Mouse (Mus musculus): ENCODE results near the gene Kat8.

Gene Kat8

DNA sequence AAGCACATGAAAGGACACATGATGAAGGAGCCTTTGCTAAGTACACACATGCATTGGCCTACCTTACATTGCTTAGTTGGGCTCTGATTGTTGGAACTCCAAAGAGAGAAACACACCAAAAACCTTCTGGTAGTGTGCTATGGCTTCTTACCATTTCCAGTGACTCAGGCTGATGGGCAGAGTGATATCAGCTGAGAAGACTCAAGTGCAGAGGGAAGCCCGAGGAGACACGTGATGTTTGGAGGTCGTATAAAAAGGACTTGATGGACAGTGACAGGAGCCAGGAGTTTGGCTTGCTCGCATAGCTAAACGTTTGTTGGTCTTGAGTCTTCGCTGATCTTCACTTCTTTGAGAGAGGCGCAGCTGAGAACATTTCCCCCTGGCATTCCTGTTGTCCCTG, 14.8 kb upstream of the Kat8 start:
- no peak for DNase-seq (ENCODE audit: inconsistent ontology term)

DNA sequence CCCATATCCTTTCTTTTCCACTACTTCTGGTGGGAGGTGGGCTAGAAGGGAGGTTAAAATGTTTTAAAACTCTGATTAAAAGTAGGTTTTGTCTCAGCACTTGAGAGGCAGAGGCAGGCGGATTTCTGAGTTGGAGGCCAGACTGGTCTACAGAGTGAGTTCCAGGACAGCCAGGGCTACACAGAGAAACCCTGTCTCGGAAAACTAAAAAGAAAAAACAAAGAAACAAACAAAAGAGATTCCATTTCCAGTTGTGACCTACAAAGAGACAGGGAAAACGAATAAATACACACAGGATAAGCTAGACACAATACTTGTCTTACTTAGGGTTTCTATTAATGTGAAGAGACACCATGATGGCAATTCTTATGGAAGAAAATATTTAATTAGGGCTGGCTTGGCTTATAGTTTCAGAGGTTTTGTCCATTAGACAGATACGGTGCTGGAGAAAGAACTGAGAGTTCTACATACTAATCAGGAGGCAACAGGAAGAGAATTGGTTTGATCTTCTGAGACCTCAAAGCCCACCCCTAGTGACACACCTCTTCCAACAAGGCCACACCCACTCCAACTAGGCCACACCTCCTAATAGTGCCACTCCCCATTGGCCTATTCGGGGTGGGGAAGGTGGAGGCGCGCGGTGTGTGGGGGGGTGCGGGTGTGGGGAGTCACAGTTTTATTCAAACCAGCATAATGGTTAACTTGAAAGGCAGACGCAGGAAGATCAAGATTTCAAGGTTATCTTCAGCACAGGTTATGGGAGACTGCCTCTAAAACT, 13.9 kb upstream of the Kat8 start:
- DNase-seq (ENCODE audit: inconsistent ontology term), result no peak

DNA sequence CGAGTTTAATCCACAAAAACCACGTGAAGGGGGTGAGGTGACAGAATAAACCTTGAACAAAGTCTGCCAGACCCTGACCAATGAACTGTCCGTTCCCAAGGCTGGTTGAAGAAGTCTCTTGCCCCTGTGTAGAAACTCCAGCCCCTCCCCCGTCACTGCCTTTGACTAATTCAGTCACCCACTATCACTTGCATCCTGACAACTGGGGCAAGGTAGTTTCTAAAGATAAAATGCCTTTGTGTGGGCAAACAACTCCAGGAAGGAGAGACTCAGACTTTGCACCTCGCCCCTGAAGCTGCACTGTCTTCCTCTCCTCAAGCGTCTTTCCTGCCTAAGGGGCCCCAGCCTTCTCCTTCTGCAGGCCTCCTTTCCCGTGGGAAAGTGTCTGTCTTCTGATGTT, 12.3 kb upstream of the Kat8 start:
- no peak for DNase-seq (ENCODE audit: inconsistent ontology term)

DNA sequence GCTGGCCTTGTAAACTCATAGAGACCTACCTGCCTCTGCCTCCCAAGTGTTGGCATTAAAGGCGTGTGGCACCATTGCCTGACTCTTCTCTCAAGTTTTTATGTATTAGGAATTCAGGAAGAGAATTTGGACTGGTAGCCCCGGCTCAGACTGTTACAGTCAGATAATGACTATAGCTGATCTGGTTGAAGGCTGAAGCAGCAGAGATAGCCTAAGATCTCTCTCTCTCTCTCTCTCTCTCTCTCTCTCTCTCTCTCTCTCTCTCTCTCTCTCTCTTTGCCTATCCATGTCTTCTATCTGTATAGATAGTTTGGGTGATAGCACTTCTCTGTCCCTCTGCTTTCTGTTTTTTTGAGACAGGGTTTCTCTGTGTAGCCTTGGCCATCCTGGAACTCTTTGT, 10.5 kb upstream of the Kat8 start:
- no peak for DNase-seq (ENCODE audit: inconsistent ontology term)

DNA sequence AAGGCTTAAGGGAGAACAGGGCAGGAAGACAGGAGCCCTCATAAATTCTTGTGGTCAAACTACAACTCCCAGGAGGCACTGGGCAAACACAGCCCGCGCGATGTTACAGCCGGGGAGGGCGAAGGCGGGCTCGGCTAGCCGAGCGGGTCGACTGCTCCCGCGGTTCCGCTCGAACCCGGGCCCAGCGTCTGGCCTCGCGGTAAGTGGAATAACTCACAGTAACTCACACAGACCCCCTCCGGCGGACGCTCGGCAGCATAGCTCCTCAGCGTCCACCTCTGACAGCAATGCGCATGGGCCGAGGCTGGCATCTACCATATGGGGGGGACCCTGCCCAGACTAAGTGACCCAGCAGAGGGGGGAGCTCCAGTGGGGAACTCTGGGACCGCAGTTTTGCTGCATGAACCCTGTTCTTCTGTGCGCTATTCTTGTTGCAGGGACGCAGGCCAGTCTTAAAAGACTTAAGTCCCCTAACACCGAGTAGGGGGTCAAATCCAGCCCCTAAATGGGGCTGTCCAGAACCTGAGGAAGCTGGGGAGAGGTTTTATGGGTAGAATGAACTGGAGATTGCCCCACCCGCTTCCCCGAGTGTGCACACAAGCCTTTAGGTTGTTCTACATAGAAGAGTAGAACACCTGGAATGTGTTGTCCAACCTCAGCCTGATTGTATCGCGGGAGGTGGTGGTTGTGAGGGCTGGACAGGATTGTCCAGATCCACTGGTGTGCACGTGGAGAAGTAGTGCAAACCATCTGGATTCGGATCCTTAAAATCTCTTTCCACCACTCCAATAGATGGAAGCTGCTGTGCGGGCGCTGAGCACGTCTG, 8.1 kb upstream of the Kat8 start, which contains the start of gene Bckdk:
Gene Bckdk (plus strand): TSS at position 112 of the 826 bp plus-strand sequence.
- peak; percentile 87 for DNase-seq (ENCODE audit: inconsistent ontology term)

DNA sequence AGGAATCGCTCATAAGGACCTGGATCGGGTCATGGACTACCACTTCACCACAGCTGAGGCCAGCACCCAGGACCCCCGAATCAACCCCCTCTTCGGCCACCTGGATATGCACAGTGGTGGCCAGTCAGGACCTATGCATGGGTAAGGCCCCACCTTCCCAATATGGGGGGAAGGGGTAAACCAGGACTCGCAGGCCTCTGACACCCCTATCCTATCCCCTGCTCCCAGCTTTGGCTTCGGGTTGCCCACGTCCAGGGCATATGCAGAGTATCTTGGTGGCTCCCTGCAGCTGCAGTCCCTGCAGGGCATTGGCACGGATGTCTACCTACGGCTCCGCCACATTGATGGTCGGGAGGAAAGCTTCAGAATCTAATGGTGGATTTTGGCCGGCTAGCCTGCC, 4.4 kb upstream of the Kat8 start:
- no peak for DNase-seq (ENCODE audit: inconsistent ontology term)

DNA sequence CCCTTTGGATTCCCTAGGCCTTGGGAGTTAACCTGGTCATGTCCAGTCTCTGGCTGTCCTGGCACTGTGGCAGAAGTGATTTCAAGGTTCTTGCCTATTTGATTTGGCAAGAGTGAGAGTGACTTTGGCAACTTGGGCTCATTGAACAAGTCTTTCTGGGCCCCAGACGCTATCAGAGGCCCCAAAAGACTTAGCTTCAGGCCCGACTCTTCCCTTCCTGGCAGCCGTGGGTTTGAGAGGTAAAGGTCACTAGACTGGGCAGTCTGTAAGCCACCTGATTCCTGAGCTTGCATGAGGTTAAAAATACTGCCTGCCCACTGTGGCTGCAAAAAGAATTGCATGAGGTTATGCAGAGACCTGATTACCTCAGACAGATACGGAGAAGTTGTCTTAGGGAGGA, 3.7 kb upstream of the Kat8 start:
- no peak for DNase-seq (ENCODE audit: inconsistent ontology term)

DNA sequence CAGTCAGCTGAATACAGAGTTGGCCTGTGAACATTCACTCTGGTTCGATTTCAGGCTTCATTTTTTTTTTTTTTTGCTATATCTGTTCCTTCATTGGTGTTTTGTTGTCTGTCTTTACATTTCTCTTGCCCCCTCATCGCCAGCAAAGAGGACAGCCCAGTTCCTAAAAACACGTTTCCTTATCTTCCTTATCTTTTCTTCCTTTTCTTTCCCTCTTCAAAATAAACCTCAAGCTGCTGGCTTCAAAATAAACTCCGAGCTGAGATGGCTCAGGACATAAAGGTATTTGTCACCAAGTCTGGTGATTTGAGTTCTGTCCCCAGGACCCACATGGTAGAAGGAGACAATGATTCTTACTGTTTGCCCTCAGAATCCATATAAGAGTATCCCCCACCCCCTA, 622 bp downstream of the Kat8 start:
- DNase-seq (ENCODE audit: inconsistent ontology term), result no peak

DNA sequence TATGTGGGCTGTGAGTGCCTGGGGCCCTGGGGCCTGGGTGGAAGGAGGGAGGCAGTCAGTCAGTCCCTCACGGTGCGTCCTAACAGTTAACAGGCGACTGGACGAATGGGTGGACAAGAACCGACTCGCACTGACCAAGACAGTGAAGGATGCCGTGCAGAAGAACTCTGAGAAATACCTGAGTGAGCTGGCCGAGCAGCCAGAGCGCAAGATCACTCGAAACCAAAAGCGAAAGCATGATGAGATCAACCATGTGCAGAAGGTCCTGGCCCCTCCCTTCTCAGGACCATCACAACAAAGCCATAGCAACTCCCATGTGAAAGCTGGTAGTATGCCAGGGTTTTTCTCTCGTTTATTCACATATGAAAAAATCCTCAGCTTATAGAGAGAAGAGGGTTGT, 3.0 kb downstream of the Kat8 start:
- no peak for DNase-seq (ENCODE audit: inconsistent ontology term)

DNA sequence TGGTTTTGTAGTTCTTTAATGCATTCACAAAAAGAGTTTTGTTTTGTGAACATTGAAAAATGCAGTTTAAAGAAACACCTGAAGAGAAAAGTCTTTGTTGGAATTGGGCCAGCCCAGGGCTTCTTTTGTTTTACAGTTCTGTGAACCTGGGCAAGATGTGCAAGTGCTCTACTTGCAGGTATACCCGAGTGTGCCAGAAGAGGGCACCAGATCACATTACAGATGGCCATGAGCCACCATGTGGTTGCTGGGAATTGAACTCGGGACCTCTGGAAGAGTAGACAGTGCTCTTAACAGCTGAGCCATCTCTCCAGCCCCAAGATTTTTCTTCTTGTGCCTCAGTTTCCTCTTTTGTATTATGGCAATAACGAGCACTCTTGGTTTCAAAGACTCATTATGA, 5.9 kb downstream of the Kat8 start:
- DNase-seq (ENCODE audit: inconsistent ontology term), result no peak

DNA sequence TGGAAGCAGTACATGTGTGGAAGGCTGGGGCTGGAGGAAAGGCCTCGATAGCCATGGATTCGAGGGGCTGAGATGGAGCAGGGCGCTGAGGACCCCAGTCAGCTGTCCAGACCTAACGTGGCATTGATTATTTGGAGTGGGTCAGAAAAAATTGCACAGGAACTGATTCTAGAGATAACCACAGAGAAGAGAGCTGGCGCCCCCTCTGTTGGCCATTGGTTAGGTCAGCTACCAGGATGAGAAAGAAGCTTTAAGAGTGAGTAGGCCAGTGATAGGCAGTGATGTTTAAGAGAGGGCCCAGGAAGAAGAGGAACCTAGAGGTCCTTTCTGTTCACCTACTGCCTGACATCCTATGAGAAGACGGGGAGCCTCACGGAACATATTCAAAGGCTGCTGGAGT, 7.0 kb downstream of the Kat8 start:
- no peak for DNase-seq (ENCODE audit: inconsistent ontology term)

DNA sequence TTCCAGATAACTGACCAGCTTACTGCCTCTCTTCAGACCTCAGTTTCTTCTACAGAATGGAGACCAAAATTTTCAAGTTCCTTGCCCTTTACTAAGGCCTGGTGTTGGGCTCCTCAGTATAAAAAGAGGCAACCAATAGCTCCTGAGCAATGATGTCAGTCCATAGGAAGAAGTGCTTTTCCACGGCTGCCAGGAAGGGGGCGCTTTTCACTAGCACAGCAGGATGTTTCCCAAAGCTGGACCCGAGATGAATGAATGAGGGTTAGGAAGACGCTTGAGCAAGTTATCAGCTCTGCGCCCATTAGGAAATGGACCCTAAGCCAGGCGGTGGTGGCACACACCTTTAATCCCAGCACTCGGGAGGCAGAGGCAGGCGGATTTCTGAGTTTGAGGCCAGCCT, 9.2 kb downstream of the Kat8 start:
- no peak for DNase-seq (ENCODE audit: inconsistent ontology term)

DNA sequence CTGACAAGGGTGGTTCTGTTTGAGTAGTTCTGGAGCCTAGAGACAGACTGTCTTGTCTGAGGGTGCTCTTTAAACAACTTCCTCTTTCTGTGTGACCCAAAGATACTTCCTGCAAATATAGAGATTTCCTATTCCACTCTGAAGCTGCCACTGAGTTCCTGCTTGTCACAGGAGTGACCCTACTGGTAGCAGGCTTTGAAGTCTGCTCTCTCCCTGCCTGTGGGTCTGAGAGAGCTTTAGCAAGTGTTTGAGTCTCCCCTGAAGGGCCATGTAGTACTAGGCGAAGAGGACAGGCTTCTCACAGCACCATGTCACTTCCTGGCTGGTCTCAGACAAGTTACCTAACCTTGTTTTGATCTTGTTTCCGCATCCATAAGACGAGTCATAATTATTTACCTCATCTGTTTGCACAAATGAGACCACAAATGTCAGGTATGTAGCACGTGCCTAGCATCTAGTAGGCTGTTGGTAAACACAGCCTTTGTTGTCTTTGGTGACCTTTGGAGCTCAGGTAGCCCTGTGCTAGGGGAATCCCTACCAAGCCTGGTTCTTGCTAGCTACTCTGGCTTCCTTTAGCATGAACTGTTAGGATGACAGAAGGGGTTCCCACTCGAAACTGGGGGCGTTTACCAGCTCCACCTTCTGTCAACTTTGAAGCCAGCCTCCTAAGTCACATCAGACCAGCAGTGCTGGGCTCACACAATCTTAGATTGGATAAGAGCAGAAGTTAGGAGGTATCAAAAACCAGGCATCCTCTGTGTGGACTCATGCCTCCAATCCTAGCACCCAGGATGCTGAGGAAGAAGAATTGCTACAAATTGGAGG, 10.3 kb downstream of the Kat8 start:
- no peak for DNase-seq (ENCODE audit: inconsistent ontology term)

DNA sequence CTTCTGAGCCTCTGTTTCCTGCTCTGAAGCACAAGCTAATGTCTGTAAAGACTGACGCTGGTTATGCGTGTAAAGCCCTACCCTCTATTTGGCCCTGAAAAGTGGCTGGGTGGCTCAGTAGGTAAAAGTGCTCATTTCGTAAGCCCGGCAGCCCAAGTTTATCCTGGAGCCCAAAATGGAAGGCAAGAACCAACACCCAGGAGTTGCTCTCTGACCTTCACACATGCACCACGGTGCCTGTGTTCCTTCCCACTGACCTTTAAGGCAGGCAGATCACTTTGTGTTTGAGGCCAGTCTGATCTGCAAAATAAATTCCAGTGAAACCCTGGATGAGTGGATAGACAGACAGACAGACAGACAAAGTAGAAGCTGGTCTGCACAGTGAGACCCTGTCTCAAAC, 11.4 kb downstream of the Kat8 start:
- no peak for DNase-seq (ENCODE audit: inconsistent ontology term)

DNA sequence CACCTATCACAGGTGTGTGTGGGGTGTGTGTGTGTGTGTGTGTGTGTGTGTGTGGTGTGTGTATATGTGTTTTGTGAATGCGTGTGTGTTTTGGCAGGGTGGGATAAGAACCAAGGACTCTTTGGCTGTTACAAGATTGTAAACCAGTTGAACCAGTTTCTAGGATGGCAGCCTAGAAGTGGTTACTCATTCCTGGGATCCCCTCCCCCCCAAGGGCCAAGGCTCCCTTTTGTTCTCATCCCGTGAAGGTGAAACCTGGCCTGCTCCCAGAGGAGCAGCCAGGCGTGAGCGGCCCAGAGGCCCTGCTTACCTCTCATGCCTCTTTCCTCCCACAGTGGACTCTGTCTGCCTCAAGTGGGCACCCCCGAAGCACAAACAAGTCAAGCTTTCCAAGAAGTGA, 12.9 kb downstream of the Kat8 start:
- DNase-seq (ENCODE audit: inconsistent ontology term), result no peak

DNA sequence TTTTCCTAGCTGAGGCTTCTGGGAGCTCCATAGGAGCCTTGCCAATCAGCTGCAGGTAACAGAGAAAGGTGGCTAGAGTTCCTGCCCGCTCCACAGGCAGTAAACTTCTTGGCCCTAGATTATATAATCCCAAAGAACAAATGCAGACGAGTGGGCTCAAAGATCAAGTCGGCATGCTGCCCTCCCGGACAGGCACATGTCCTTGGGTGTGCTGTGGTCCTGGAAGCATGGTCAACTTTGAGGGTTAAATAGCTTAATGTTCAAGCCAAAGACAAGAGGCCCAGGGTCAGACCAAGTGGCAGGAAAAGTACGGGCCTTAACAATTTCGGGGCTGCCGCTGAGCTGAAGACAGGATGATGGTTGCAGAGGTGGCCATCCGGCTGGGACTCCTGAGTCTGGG, 13.8 kb downstream of the Kat8 start:
- DNase-seq (ENCODE audit: inconsistent ontology term), result no peak

DNA sequence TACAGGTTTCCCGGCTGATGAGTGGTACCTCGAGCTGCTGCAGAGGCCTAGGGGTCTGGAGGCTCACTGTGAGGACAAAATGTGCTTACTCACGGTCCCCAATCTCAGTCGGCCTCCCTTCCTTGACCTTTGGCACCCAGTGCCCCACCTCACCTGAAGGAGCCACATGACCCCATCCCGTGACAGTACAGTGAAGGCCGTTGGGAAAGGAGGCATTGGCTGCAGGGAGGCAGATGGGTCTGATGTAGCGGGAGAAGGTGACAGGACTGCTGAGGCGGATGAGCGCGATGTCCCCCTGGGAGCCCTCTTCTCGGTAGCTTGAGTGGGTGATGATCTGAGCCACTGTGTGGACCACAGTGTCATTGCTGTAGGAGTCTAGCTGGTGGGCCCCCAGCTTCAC, 14.5 kb downstream of the Kat8 start:
- no peak for DNase-seq (ENCODE audit: inconsistent ontology term)

DNA sequence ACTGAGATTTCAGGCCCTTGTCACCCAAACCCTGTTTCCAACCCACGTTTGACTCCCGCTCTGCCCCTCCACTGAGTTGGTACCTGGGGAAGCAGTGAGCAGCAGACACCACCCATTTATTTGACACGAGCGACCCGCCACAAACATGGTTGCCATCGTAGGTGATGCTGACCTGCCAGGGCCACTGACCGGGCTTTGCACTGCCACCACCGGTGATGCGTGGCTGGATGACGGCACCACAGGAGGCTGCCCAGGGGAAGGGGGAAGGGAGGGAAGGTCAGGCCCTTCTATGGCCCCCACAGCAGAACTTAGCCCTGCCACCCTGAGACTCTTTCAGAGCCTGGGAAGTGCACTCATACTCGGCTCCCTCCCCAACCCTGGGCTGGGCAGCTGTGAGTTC, 15.4 kb downstream of the Kat8 start:
- DNase-seq (ENCODE audit: inconsistent ontology term), result no peak

DNA sequence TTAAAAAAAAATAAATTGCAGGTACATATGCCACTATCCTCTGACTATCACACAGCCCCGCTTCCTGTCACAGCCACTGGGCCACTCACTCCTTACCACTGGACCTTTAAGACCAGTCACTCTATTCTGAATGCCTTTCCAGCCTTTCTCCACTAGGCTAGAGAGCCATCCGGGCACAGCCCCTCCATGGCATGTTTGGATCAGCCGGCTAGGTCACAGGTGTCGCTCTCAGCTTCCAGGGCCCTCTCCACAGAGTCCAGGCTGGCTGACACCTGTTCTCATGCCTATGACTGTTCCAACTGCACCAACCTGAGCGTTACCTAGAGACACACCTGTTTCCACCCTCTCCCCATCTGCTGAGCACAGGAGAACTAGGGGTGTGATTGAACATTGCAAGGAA, 16.3 kb downstream of the Kat8 start:
- DNase-seq (ENCODE audit: inconsistent ontology term), result no peak

DNA sequence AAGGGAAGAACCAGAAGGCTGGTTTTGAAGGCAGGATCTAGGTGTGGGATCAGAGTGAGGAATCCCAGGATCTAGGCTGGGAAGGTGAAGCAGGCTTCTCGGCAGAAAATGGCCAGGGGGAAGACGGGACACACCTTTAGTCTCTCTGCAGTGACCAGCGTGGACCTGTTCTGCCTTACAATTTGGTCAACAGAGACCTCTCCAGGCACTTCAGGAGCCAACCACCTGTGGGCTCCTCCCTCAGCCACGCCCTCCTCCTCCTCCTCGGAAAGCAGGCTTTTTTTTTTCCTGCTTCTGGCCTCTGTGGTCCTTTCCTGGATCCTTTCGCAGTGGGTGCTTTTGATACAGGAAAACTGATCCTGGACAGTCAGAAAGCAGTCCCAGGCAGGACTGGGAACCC, 17.6 kb downstream of the Kat8 start, which contains the start of gene Prss8:
Gene Prss8 (minus strand): TSS at position 182 of the 400 bp plus-strand sequence.
- no peak for DNase-seq (ENCODE audit: inconsistent ontology term)

DNA sequence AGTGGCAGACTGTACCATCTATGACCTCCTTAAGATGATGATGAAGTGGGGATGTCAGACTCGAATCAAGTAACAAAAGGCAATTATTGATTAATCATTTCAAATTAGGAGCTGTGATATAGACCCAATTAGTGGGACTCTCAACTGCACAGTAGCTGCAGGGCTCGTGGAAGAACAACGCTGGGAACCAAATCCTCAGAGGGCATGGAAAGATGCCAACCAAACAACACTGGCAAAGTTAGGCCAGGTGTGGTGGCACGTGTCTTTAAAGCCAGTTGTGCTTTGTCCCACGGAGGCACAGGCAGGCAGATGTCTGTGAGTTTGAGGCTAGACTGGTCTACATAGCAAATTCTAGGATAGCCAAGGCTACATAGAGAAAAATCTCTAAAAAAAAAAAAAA, 18.3 kb downstream of the Kat8 start:
- DNase-seq (ENCODE audit: inconsistent ontology term), result no peak

Data from Muller cell, postnatal 12 days (primary cell).